Mouse (Mus musculus) small intestine, adult 2 months (tissue): ENCODE measurements around the gene Prcp.

Experiments
- CTCF ChIP-seq: fragments of 200-500 bp; IDR thresholded peaks from 2 replicates; pipeline ENCODE4 v1.5.1; 2012; ENCODE audit warnings: low read depth, mild to moderate bottlenecking, control low read depth, inconsistent platforms, low read length, moderate library complexity, mixed read lengths; ENCODE audit not compliant: insufficient replicate concordance, insufficient read length; ENCODE audit errors: extremely low read depth
- POLR2A ChIP-seq: fragments of 200-500 bp; IDR thresholded peaks from 2 replicates; pipeline ENCODE4 v1.6.1; 2012; ENCODE audit warnings: low read depth, mild to moderate bottlenecking, control low read depth, inconsistent platforms, low read length, moderate library complexity

DNA sequence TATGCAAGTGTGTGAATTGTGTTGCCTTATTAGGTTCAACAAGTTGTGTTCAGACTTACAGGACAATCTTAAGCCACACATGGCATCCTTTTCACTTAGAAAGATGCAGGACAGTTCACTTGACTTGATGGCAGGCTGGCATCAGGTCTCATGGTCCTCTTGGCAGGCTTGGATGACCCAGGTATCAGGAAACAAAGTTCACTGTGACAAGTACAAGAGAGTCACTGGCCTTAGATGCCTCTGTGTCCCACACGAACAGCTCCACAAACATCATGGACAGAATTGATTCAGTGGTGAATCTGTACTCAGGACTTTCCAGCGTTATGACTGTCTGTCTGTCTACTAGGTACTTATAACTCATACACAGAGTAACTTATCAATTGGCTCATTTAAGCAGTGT is 39.9 kb upstream of the Prcp start:
- no peak for TF ChIP-seq CTCF
- no peak for TF ChIP-seq POLR2A
